Mouse (Mus musculus): ENCODE results near the gene Fkbpl. TPM values are rescaled to one million over a fixed set of nuclear protein-coding genes. Genes with fewer than 3 reads are reported as not detected.

The Fkbpl gene
- polyA plus RNA-seq, 1 experiment from 2014 or later: 12.4 TPM

DNA sequence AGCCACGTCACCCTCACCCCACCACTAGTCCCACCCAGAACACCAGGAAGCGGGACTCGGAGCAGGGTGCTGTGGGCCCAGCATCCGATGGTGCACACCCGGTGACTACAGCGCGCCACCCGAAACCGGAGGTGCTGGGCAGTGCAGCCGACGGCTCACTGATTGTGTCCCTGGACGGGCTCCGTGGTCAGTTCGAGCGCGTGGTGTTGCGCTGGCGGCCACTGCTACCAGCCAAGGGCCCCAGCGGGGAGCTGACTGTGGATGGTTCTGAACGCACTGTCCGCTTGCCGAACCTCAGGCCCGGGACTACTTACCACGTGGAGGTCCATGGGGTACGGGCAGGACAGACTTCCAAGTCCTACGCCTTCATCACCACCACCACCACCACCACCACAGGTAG is 35.6 kb downstream of the Fkbpl start:
- Histone ChIP-seq H3K4me1 (replicated peaks; ENCODE audit: control insufficient read depth, insufficient read depth) (peaks cover 13% of the 10 kb centered on the region), H3K9ac (ENCODE audit: low read length) (no peak overlapping the region), H3K27me3 (ENCODE audit: control insufficient read depth, insufficient read depth, low read length) (no peaks in the 10 kb centered on the region), H3K4me2 (replicated peaks; ENCODE audit: low read depth) (no peak overlapping the region), H3K36me3 (ENCODE audit: control insufficient read depth, insufficient read depth, low read length) (no peaks in the 10 kb centered on the region), H3K9me3 (ENCODE audit: control insufficient read depth, low read length) (no peaks in the 10 kb centered on the region), H3K4me3 (ENCODE audit: low read depth, low read length) (no peak overlapping the region), H3K27ac (replicated peaks) (no peak overlapping the region)
- DNase-seq (ENCODE audit: low spot score) (no peak), ATAC-seq (ENCODE audit: low FRiP score, low TSS enrichment) (no peak)
- WGBS: 76% methylated on average over 26 of the region's 26 CpGs
- TF ChIP-seq CTCF (IDR thresholded peaks at IDR 0.05; ENCODE audit: low read depth) (no peak), EP300 (optimal IDR thresholded peaks at IDR 0.05) (no peak)

DNA sequence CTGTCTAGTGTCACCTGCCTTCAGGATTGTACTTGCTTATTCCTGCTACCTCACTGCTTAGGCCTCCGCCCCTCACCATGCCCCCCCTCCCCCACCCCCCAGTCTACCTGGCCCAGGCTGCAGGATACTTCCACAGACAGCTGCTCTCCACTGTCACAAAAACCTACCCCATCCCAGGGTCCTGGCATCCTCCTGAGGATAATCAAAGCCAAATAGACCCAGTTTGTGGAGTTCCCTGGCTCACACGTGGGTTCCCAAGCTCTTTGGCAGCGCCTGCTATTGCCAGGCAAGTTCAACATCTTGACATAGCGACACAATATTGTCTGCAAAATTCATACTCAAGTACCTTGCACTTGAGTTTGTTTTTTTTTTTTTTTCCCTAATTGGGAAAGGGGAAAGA is 36.1 kb downstream of the Fkbpl start:
- no peaks in the 10 kb centered on the region for H3K36me3 ChIP-seq (ENCODE audit: control insufficient read depth, insufficient read depth, low read length)
- H3K4me3 ChIP-seq (ENCODE audit: low read depth, low read length): no peak overlapping the region
- H3K27ac ChIP-seq (replicated peaks): no peak overlapping the region
- TF ChIP-seq CTCF (IDR thresholded peaks at IDR 0.05; ENCODE audit: low read depth) (no peak), EP300 (optimal IDR thresholded peaks at IDR 0.05) (no peak)
- H3K4me2 ChIP-seq (replicated peaks; ENCODE audit: low read depth): no peak overlapping the region
- DNase-seq (ENCODE audit: low spot score) (no peak), ATAC-seq (ENCODE audit: low FRiP score, low TSS enrichment) (no peak)
- H3K9ac ChIP-seq (ENCODE audit: low read length): no peak overlapping the region
- peaks cover 16% of the 10 kb centered on the region for H3K4me1 ChIP-seq (replicated peaks; ENCODE audit: control insufficient read depth, insufficient read depth)
- no peaks in the 10 kb centered on the region for H3K27me3 ChIP-seq (ENCODE audit: control insufficient read depth, insufficient read depth, low read length)
- H3K9me3 ChIP-seq (ENCODE audit: control insufficient read depth, low read length): no peaks in the 10 kb centered on the region
- WGBS: 83% methylated on average over 4 of the region's 4 CpGs

DNA sequence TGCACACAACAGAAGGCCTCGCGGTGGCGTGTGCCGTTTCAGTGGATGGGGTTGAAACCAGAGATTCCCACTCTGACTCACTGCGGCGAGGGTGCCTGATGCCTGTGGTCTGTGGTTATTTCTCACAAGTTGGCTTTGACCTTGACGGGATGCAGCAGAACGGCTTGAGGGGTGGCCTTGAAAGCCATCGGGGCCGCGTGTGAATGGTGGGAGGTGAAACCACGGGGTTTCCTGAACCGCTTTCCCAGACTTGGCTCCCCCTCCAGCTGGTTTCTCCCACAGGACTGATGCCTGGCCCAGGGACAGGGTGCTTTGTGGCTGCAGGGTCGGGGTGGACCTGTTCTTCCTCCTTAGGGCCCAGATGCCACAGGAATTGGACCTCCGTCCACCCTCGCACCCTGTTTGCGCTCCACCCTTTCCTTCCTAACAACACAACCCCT is 36.6 kb downstream of the Fkbpl start:
- Histone ChIP-seq H3K36me3 (ENCODE audit: control insufficient read depth, insufficient read depth, low read length) (no peaks in the 10 kb centered on the region), H3K27me3 (ENCODE audit: control insufficient read depth, insufficient read depth, low read length) (no peaks in the 10 kb centered on the region), H3K4me2 (replicated peaks; ENCODE audit: low read depth) (no peak overlapping the region), H3K4me1 (replicated peaks; ENCODE audit: control insufficient read depth, insufficient read depth) (peaks cover 18% of the 10 kb centered on the region), H3K4me3 (ENCODE audit: low read depth, low read length) (no peak overlapping the region), H3K9ac (ENCODE audit: low read length) (no peak overlapping the region), H3K27ac (replicated peaks) (peak overlapping the region; percentile 67), H3K9me3 (ENCODE audit: control insufficient read depth, low read length) (no peaks in the 10 kb centered on the region)
- 0 out of 2 replicates have a peak, but pooled peaks have one; percentile 1 for TF ChIP-seq CTCF (IDR thresholded peaks at IDR 0.05; ENCODE audit: low read depth)
- no peak for TF ChIP-seq EP300 (optimal IDR thresholded peaks at IDR 0.05)
- 60% methylated on average over 17 of the region's 17 CpGs for WGBS
- DNase-seq (ENCODE audit: low spot score) (no peak), ATAC-seq (ENCODE audit: low FRiP score, low TSS enrichment) (no peak)

DNA sequence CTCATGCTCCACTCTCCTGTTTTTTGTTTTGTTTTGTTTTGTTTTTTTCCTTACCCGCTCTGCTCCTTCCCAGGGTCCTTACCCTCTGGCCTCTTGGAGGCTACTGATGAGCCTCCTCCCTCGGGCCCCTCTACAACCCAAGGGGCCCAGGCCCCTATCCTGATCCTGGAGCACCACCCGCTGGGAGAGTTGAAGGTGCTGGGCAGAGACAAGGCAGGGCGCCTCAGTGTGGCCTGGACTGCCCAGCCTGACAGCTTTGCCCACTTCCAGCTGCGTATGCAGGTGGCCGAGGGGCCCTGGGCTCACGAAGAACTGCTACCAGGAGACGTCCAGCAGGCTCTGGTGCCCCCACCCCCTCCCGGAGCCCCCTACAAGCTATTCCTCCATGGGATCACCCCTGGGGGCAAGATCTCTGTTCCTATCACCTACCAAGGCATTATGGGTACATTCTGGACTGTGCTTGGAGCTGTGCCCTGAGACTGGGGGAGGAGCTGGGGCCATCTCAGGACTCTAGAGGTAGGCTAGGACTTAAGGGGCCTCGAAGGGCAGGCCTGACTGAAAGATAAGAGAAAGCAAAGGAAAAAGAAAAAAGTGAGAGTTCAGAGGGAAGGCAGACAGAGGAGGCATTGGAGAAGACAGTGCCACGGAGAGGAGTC is 37.4 kb downstream of the Fkbpl start:
- no peak for DNase-seq (ENCODE audit: low spot score)
- WGBS: 75% methylated on average over 11 of the region's 11 CpGs
- TF ChIP-seq CTCF (IDR thresholded peaks at IDR 0.05; ENCODE audit: low read depth) (peak; percentile 44), EP300 (optimal IDR thresholded peaks at IDR 0.05) (no peak)
- Histone ChIP-seq H3K27me3 (ENCODE audit: control insufficient read depth, insufficient read depth, low read length) (no peaks in the 10 kb centered on the region), H3K4me3 (ENCODE audit: low read depth, low read length) (no peak overlapping the region), H3K4me1 (replicated peaks; ENCODE audit: control insufficient read depth, insufficient read depth) (peaks cover 18% of the 10 kb centered on the region), H3K27ac (replicated peaks) (0 out of 2 replicates have a peak overlapping the region, but pooled peaks have one; percentile 0), H3K4me2 (replicated peaks; ENCODE audit: low read depth) (no peak overlapping the region), H3K9me3 (ENCODE audit: control insufficient read depth, low read length) (no peaks in the 10 kb centered on the region), H3K9ac (ENCODE audit: low read length) (no peak overlapping the region), H3K36me3 (ENCODE audit: control insufficient read depth, insufficient read depth, low read length) (no peaks in the 10 kb centered on the region)
- ATAC-seq (ENCODE audit: low FRiP score, low TSS enrichment): no peak

DNA sequence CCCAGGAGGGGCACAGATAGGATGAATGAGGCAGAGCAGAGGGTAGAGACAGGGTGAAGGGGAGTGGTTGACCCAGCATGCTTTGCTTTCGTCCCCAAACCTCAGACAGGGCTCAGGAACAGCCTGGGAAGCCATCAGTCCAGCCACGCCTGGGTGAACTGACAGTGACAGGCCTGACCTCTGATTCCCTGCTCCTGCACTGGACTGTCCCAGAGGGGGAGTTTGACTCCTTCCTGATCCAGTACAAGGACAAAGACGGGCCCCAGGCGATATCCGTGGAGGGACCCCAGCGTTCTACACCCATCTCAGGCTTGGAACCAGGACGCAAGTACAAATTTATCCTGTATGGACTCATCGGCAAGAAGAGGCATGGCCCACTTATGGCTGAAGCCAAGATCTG is 38.6 kb downstream of the Fkbpl start:
- 81% methylated on average over 8 of the region's 8 CpGs for WGBS
- H3K4me1 ChIP-seq (replicated peaks; ENCODE audit: control insufficient read depth, insufficient read depth): peaks cover 18% of the 10 kb centered on the region
- H3K4me3 ChIP-seq (ENCODE audit: low read depth, low read length): no peak overlapping the region
- peak overlapping the region; percentile 88 for H3K27ac ChIP-seq (replicated peaks)
- no peak for DNase-seq (ENCODE audit: low spot score)
- no peaks in the 10 kb centered on the region for H3K36me3 ChIP-seq (ENCODE audit: control insufficient read depth, insufficient read depth, low read length)
- no peaks in the 10 kb centered on the region for H3K9me3 ChIP-seq (ENCODE audit: control insufficient read depth, low read length)
- no peak overlapping the region for H3K4me2 ChIP-seq (replicated peaks; ENCODE audit: low read depth)
- H3K9ac ChIP-seq (ENCODE audit: low read length): no peak overlapping the region
- TF ChIP-seq CTCF (IDR thresholded peaks at IDR 0.05; ENCODE audit: low read depth): no peak
- no peak for TF ChIP-seq EP300 (optimal IDR thresholded peaks at IDR 0.05)
- H3K27me3 ChIP-seq (ENCODE audit: control insufficient read depth, insufficient read depth, low read length): no peaks in the 10 kb centered on the region
- ATAC-seq (ENCODE audit: low FRiP score, low TSS enrichment): no peak

DNA sequence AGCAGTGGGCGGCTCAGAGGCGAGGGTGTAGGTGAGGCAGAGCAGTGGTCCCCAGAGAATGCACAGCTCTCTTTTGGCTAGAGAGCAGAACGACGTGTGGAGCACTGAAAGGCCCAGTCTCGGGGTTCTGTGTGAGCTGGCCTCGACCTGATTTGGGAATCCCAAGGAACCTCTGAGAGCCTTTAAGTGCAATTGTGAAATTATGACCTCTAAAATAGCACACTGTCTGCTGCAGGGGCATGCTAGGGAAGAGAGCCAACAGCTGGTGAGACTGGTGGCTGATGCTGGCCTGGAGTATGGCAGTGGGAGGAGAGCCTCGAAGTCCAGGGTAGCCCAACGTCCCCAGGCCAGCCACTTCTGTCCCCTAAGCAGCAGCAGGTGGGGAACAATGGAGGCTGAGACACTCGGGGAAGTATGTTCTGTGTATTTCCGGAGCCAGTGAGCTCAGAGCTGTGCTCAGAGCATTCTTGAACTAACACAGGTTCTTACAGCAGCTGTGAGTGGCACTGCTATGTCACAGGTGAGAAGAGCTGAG is 39.2 kb downstream of the Fkbpl start:
- Histone ChIP-seq H3K27ac (replicated peaks) (peak overlapping the region; percentile 88), H3K36me3 (ENCODE audit: control insufficient read depth, insufficient read depth, low read length) (no peaks in the 10 kb centered on the region; the same call in 1 of the 2 replicates), H3K4me3 (ENCODE audit: low read depth, low read length) (no peak overlapping the region), H3K4me2 (replicated peaks; ENCODE audit: low read depth) (no peak overlapping the region), H3K4me1 (replicated peaks; ENCODE audit: control insufficient read depth, insufficient read depth) (peaks cover 18% of the 10 kb centered on the region), H3K9ac (ENCODE audit: low read length) (no peak overlapping the region), H3K27me3 (ENCODE audit: control insufficient read depth, insufficient read depth, low read length) (no peaks in the 10 kb centered on the region), H3K9me3 (ENCODE audit: control insufficient read depth, low read length) (no peaks in the 10 kb centered on the region)
- ATAC-seq (ENCODE audit: low FRiP score, low TSS enrichment) (peak; percentile 2; the same call in 1 of the 2 replicates), DNase-seq (ENCODE audit: low spot score) (no peak)
- TF ChIP-seq EP300 (optimal IDR thresholded peaks at IDR 0.05) (no peak), CTCF (IDR thresholded peaks at IDR 0.05; ENCODE audit: low read depth) (no peak)
- 58% methylated on average over 10 of the region's 10 CpGs for WGBS

Data from stomach, postnatal 0 days (tissue).